Mouse (Mus musculus): ENCODE measurements around the gene Defb11. TPM values are rescaled to one million over a fixed set of nuclear protein-coding genes. Genes with fewer than 3 reads are reported as not detected.
"Not testable (repeated sequence)": the region's sequence is repeated elsewhere in the genome, so short reads cannot be mapped to it uniquely, and the experiment has no call there.

The Defb11 gene
- polyA plus RNA-seq, 1 experiment from 2014 or later, result 10.6 TPM

DNA sequence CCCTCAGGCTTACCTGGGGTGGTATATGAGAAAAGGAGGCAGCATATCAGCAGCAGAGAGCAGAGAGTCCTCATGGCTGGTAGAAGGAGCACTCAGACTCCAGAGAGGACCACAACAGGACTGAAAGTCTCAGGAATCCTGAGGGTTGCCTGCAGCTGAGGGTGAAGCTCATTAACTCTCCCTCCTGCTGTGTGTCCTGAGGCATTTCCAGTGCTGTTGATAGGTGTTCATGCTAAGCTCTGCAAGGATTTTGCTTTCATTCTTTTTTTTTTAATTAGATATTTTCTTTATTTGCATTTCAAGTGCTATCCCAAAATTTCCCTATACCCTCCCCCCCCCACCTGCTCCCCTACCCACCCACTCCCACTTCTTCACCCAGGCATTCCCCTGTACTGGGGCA lies 20.9 kb downstream of the Defb11 start, which contains the start of gene Defb9:
Defb9 (minus strand) TSS at position 101 of the 400 bp plus-strand sequence.
- H3K27me3 ChIP-seq (replicated peaks; ENCODE audit: control insufficient read depth, insufficient read depth, low read length); H3K27ac ChIP-seq (ENCODE audit: low read length); H3K9ac ChIP-seq (replicated peaks; ENCODE audit: low read depth, low read length); H3K4me1 ChIP-seq (replicated peaks; ENCODE audit: control insufficient read depth, insufficient read depth, low read length); ATAC-seq; H3K9me3 ChIP-seq (ENCODE audit: control insufficient read depth, low read length); H3K36me3 ChIP-seq (ENCODE audit: control insufficient read depth, insufficient read depth); H3K4me3 ChIP-seq (replicated peaks; ENCODE audit: low read length); H3K4me2 ChIP-seq (ENCODE audit: low read length): not testable (repeated sequence)

DNA sequence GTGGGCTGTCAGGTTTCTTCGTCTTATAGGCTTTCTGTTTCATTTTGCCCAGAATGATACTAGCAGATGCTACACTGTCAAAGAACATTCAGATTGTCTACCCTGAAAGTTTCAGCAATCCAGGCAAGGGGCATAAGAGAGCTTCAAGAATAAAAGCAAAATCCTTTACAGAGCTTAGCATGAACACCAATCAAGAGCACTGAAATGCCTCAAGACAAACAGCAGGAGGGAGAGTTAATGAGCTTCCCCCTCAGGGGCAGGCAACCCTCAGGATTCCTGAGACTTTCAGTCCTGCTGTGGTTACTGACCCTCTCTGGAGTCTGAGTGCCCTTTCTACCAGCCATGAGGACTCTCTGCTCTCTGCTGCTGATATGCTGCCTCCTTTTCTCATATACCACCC lies 47.6 kb downstream of the Defb11 start, which contains the start of gene Defb10:
Defb10 (plus strand) TSS at position 316 of the 400 bp plus-strand sequence.
- not testable (repeated sequence) for H3K9ac ChIP-seq (replicated peaks; ENCODE audit: low read depth, low read length); H3K27ac ChIP-seq (ENCODE audit: low read length); H3K4me1 ChIP-seq (replicated peaks; ENCODE audit: control insufficient read depth, insufficient read depth, low read length); H3K27me3 ChIP-seq (replicated peaks; ENCODE audit: control insufficient read depth, insufficient read depth, low read length); ATAC-seq; H3K4me3 ChIP-seq (replicated peaks; ENCODE audit: low read length); H3K36me3 ChIP-seq (ENCODE audit: control insufficient read depth, insufficient read depth); H3K9me3 ChIP-seq (ENCODE audit: control insufficient read depth, low read length); H3K4me2 ChIP-seq (ENCODE audit: low read length)
- WGBS, result 0% methylated on average over 1 of the region's 1 CpGs

Other genes starting within 250 kb of the Defb11 start
- not detected in 2 replicates for gene Defa34, start 240.6 kb downstream of the Defb11 start, polyA plus RNA-seq (2015; fragmentation: Nextera tagmentation; extraction: Ambion mirVana)
- not detected in 2 replicates for gene AY761184, start 202.8 kb downstream of the Defb11 start, polyA plus RNA-seq (2015; fragmentation: Nextera tagmentation; extraction: Ambion mirVana)
- gene Defa24, start 171.9 kb downstream of the Defb11 start, polyA plus RNA-seq (2015; fragmentation: Nextera tagmentation; extraction: Ambion mirVana), result not detected in 2 replicates
- gene Defb50, start 82.9 kb downstream of the Defb11 start, polyA plus RNA-seq (2015; fragmentation: Nextera tagmentation; extraction: Ambion mirVana), result not detected in 2 replicates
- gene Defb2, start 66.5 kb downstream of the Defb11 start, polyA plus RNA-seq (2015; fragmentation: Nextera tagmentation; extraction: Ambion mirVana), result not detected in 2 replicates
- not detected in 2 replicates for gene Defb10, start 47.5 kb downstream of the Defb11 start, polyA plus RNA-seq (2015; fragmentation: Nextera tagmentation; extraction: Ambion mirVana)
- not detected in 2 replicates for gene Defb9, start 21.0 kb downstream of the Defb11 start, polyA plus RNA-seq (2015; fragmentation: Nextera tagmentation; extraction: Ambion mirVana)
- gene Defb15, start 26.3 kb upstream of the Defb11 start, polyA plus RNA-seq (2015; fragmentation: Nextera tagmentation; extraction: Ambion mirVana), result not detected in 2 replicates
- gene Defb35, start 31.9 kb upstream of the Defb11 start, polyA plus RNA-seq (2015; fragmentation: Nextera tagmentation; extraction: Ambion mirVana), result not detected in 2 replicates
- gene Defb13, start 40.4 kb upstream of the Defb11 start, polyA plus RNA-seq (2015; fragmentation: Nextera tagmentation; extraction: Ambion mirVana), result not detected in 2 replicates
- not detected in 2 replicates for gene Fam90a1a, start 52.3 kb upstream of the Defb11 start, polyA plus RNA-seq (2015; fragmentation: Nextera tagmentation; extraction: Ambion mirVana)
- gene Ccdc70, start 63.4 kb upstream of the Defb11 start, polyA plus RNA-seq (2015; fragmentation: Nextera tagmentation; extraction: Ambion mirVana), result not detected in 2 replicates
- gene Atp7b, start 153.9 kb upstream of the Defb11 start, polyA plus RNA-seq (2015; fragmentation: Nextera tagmentation; extraction: Ambion mirVana), result 1.7 and 1.9 TPM in 2 replicates
- 33.6 and 37.8 TPM in 2 replicates for gene Alg11, start 154.3 kb upstream of the Defb11 start, polyA plus RNA-seq (2015; fragmentation: Nextera tagmentation; extraction: Ambion mirVana)
- 0.32 and 0.52 TPM in 2 replicates for gene Nek5, start 218.6 kb upstream of the Defb11 start, polyA plus RNA-seq (2015; fragmentation: Nextera tagmentation; extraction: Ambion mirVana)

Data from forebrain, embryonic 16.5 days (tissue).